In genomic region chr4:115062875-115063517, GRCm38 (mm10) we compare ENCODE assay signal across 8 mouse cellular contexts. TPM values are rescaled to one million over a fixed set of nuclear protein-coding genes. Genes with fewer than 3 reads are reported as not detected.
A peak's percentile ranks its signal among the peaks of the same experiment; 100 is the strongest.
DNase-seq lines count a peak whose midpoint lies in the region; ATAC-seq and TF ChIP-seq lines count a peak whose summit lies in the region.

No protein-coding gene starts in this region.

- ATAC-seq in kidney, embryonic 16.5 days (ENCODE audit: low FRiP score, low TSS enrichment) = peak; percentile 87; the same call in 1 of the 2 replicates
- peak; percentile 84 for ATAC-seq in hindbrain, embryonic 16.5 days
- peak; percentile 77 for ATAC-seq in lung, embryonic 16.5 days (ENCODE audit: low read depth)

- no peak for TF ChIP-seq CTCF in embryonic fibroblast, embryonic 13.5 days (IDR thresholded peaks at IDR 0.05; ENCODE audit: borderline replicate concordance, insufficient read depth, low read length)

- DNase-seq in kidney, adult 9 months = no peak
- DNase-seq in MN1 (ENCODE audit: low spot score) = peak; percentile 47
- DNase-seq in retina, embryonic 14.5 days (ENCODE audit: low spot score) = peak; percentile 58
- no peak for DNase-seq in left cerebral cortex, adult 9 months (ENCODE audit: low spot score in 2 of 2)

- H3K4me1 ChIP-seq in kidney, embryonic 16.5 days (ENCODE audit: insufficient read depth, low read length) = peaks cover 16% of the 10 kb centered on the region
- no peaks in the 10 kb centered on the region for H3K4me1 ChIP-seq in embryonic fibroblast, embryonic 13.5 days (ENCODE audit: control insufficient read depth, insufficient read depth, low read length)
- peaks cover 8% of the 10 kb centered on the region; the same call in 1 of the 2 replicates for H3K4me1 ChIP-seq in hindbrain, embryonic 16.5 days (ENCODE audit: control insufficient read depth, insufficient read depth, low read depth, low read length)
- H3K4me1 ChIP-seq in lung, embryonic 16.5 days (replicated peaks; ENCODE audit: control insufficient read depth, insufficient read depth, low read length) = peaks cover 9% of the 10 kb centered on the region

- H3K36me3 ChIP-seq in kidney, embryonic 16.5 days (ENCODE audit: insufficient read depth, low read length) = no peaks in the 10 kb centered on the region
- H3K36me3 ChIP-seq in hindbrain, embryonic 16.5 days (ENCODE audit: control insufficient read depth, insufficient read depth, low read length) = no peaks in the 10 kb centered on the region
- no peaks in the 10 kb centered on the region for H3K36me3 ChIP-seq in lung, embryonic 16.5 days (ENCODE audit: control insufficient read depth, insufficient read depth, low read length)

- peaks cover 87% of the 10 kb centered on the region for H3K27me3 ChIP-seq in kidney, embryonic 16.5 days (ENCODE audit: insufficient read depth, low read length)
- H3K27me3 ChIP-seq in hindbrain, embryonic 16.5 days (replicated peaks; ENCODE audit: control insufficient read depth, insufficient read depth, low read length) = peaks cover 59% of the 10 kb centered on the region
- peaks cover 72% of the 10 kb centered on the region for H3K27me3 ChIP-seq in lung, embryonic 16.5 days (ENCODE audit: control insufficient read depth, insufficient read depth, low read depth, low read length)

- no peak overlapping the region for H3K27ac ChIP-seq in kidney, embryonic 16.5 days (ENCODE audit: low read length)
- H3K27ac ChIP-seq in embryonic fibroblast, embryonic 13.5 days (ENCODE audit: insufficient read depth, low read length) = no peak overlapping the region
- H3K27ac ChIP-seq in hindbrain, embryonic 16.5 days (ENCODE audit: low read depth, low read length) = no peak overlapping the region
- H3K27ac ChIP-seq in lung, embryonic 16.5 days (ENCODE audit: low read length) = no peak overlapping the region

- peak overlapping the region; percentile 62 for H3K9ac ChIP-seq in kidney, embryonic 16.5 days (replicated peaks; ENCODE audit: low read length)
- peak overlapping the region; percentile 63 for H3K9ac ChIP-seq in hindbrain, embryonic 16.5 days (ENCODE audit: low read depth, low read length)
- peak overlapping the region; percentile 61 for H3K9ac ChIP-seq in lung, embryonic 16.5 days (ENCODE audit: low read length)

- peak overlapping the region; percentile 57 for H3K4me3 ChIP-seq in kidney, embryonic 16.5 days (ENCODE audit: low read length)
- H3K4me3 ChIP-seq in embryonic fibroblast, embryonic 13.5 days (ENCODE audit: insufficient read depth, low read length) = peak overlapping the region; percentile 20
- H3K4me3 ChIP-seq in hindbrain, embryonic 16.5 days (ENCODE audit: low read length) = peak overlapping the region; percentile 51
- peak overlapping the region; percentile 51 for H3K4me3 ChIP-seq in lung, embryonic 16.5 days (ENCODE audit: low read length)

- H3K9me3 ChIP-seq in kidney, embryonic 16.5 days (ENCODE audit: low read length) = no peaks in the 10 kb centered on the region
- no peaks in the 10 kb centered on the region for H3K9me3 ChIP-seq in hindbrain, embryonic 16.5 days (ENCODE audit: control insufficient read depth, low read length)
- H3K9me3 ChIP-seq in lung, embryonic 16.5 days (ENCODE audit: control insufficient read depth, low read length) = no peaks in the 10 kb centered on the region

- no peak for TF ChIP-seq POLR2A in embryonic fibroblast, embryonic 13.5 days (IDR thresholded peaks at IDR 0.05; ENCODE audit: low read depth, low read length)

- H3K4me2 ChIP-seq in kidney, embryonic 16.5 days (replicated peaks; ENCODE audit: low read depth, low read length) = peak overlapping the region; percentile 99
- H3K4me2 ChIP-seq in hindbrain, embryonic 16.5 days (ENCODE audit: low read length) = peak overlapping the region; percentile 92
- H3K4me2 ChIP-seq in lung, embryonic 16.5 days (ENCODE audit: low read depth, low read length) = peak overlapping the region; percentile 75

- under 1% methylated on average over 56 of the region's 58 CpGs for whole genome bisulfite sequencing in kidney, embryonic 16.5 days
- under 1% methylated on average over 41 of the region's 58 CpGs for WGBS in hindbrain, embryonic 16.5 days
- under 1% methylated on average over 36 of the region's 58 CpGs for WGBS in lung, embryonic 16.5 days

RNA-seq across cellular contexts. Expression of gene Tal1, which starts 6.8 kb away (rescaled TPM):
- 1.2 and 1.3 TPM in 2 replicates for polyA plus RNA-seq in kidney, embryonic 16.5 days (2015; fragmentation: Nextera tagmentation; extraction: Ambion mirVana)
- polyA plus RNA-seq in embryonic fibroblast, embryonic 13.5 days (2011; ENCODE audit: insufficient read length, low read depth, missing spikeins) = not detected in 2 replicates
- 1.2 and 2.0 TPM in 2 replicates for polyA plus RNA-seq in hindbrain, embryonic 16.5 days (2015; fragmentation: Nextera tagmentation; extraction: Ambion mirVana)
- polyA plus RNA-seq in lung, embryonic 16.5 days (2015; fragmentation: Nextera tagmentation; extraction: Ambion mirVana) = 1.6 and 1.7 TPM in 2 replicates

RNA-seq across cellular contexts. Expression of gene Pdzk1ip1, which starts 25.5 kb away (rescaled TPM):
- polyA plus RNA-seq in kidney, embryonic 16.5 days (2015; fragmentation: Nextera tagmentation; extraction: Ambion mirVana) = 292 and 326 TPM in 2 replicates
- not detected in 2 replicates for polyA plus RNA-seq in embryonic fibroblast, embryonic 13.5 days (2011; ENCODE audit: insufficient read length, low read depth, missing spikeins)
- polyA plus RNA-seq in hindbrain, embryonic 16.5 days (2015; fragmentation: Nextera tagmentation; extraction: Ambion mirVana) = 2.3 and 3.0 TPM in 2 replicates
- 33.8 and 37.9 TPM in 2 replicates for polyA plus RNA-seq in lung, embryonic 16.5 days (2015; fragmentation: Nextera tagmentation; extraction: Ambion mirVana)

Comparison
In these comparisons a context has a peak if more than half of its experiments do, and no peak if none do; other contexts are left out.
1. DNase-seq: peak in MN1 (single experiment) and retina, embryonic 14.5 days (single experiment); none in kidney, adult 9 months (single experiment) and left cerebral cortex, adult 9 months (0 of 2).
2. Peak in every context shown above with its lines, with median percentiles within 50 percentile points of each other: ATAC-seq, H3K4me2 ChIP-seq, H3K4me3 ChIP-seq and H3K9ac ChIP-seq.